Mouse (Mus musculus): ENCODE data around the gene Zfp454.

GRCm38 (mm10) chr11:50930469-50931014, 43.1 kb upstream of the Zfp454 start:
- no peak for TF ChIP-seq GATA1 (IDR thresholded peaks at IDR 0.05; ENCODE audit: borderline replicate concordance, low read length)
- TF ChIP-seq FLI1 (IDR thresholded peaks at IDR 0.05; ENCODE audit: low read length), result no peak
